Comparison of ENCODE assay signal across 9 mouse cellular contexts in genomic region chr14:32166062-32166441, GRCm38 (mm10). TPM values are rescaled to one million over a fixed set of nuclear protein-coding genes. Genes with fewer than 3 reads are reported as not detected.
DNase-seq lines count a peak whose midpoint lies in the region; ATAC-seq and TF ChIP-seq lines count a peak whose summit lies in the region.
"Had no signal": no experiment of that assay in that cellular context is flagged by ENCODE, and none has a peak within 500 bp of the region (broad histone marks: within the 10 kb centered on the region; RNA-seq: fewer than 3 reads in every experiment).

No protein-coding gene starts in this region.

- in situ Hi-C loops in Patski (cut with MboI; ENCODE audit: low pct_unique_long_range_greater_than_20kb) = no loop called here

- peak overlapping the region; percentile 59 for H3K4me3 ChIP-seq in heart, embryonic 13.5 days
- peak overlapping the region; percentile 52 for H3K4me3 ChIP-seq in hindbrain, embryonic 13.5 days
- peak overlapping the region; percentile 64 for H3K4me3 ChIP-seq in midbrain, embryonic 10.5 days

- no peak for DNase-seq in heart, adult 18-20 months
- DNase-seq in Patski (ENCODE audit: low read depth, low spot score) = no peak
- no peak for DNase-seq in midbrain, embryonic 10.5 days (ENCODE audit: low spot score)
- DNase-seq in thymus, postnatal 10 days (ENCODE audit: low spot score in 2 of 2) = no peak
- DNase-seq in cerebellum, adult 9-10 months = no peak
- DNase-seq in cerebellum, adult 8-10 months = no peak

- TF ChIP-seq CTCF in Patski (IDR thresholded peaks at IDR 0.05) = peak; percentile 28

- H3K27me3 ChIP-seq in heart, embryonic 13.5 days (replicated peaks) = no peaks in the 10 kb centered on the region
- no peaks in the 10 kb centered on the region for H3K27me3 ChIP-seq in Patski
- H3K27me3 ChIP-seq in hindbrain, embryonic 13.5 days = no peaks in the 10 kb centered on the region
- no peaks in the 10 kb centered on the region for H3K27me3 ChIP-seq in midbrain, embryonic 10.5 days (ENCODE audit: low read depth, poor library complexity, severe bottlenecking)

- CTCF ChIA-PET in Patski (lab: Charles Lee) = interaction anchor here (1.0 to 2.2 kb wide), 5 partner anchors 13 to 33 kb away, joined by 4 to 9 read pairs (median 4); no protein-coding TSS in a partner anchor

- no peaks in the 10 kb centered on the region for H3K9me3 ChIP-seq in heart, embryonic 13.5 days
- no peaks in the 10 kb centered on the region for H3K9me3 ChIP-seq in hindbrain, embryonic 13.5 days
- H3K9me3 ChIP-seq in midbrain, embryonic 10.5 days (replicated peaks) = no peaks in the 10 kb centered on the region

- ATAC-seq in heart, embryonic 13.5 days (ENCODE audit: extremely low read depth, insufficient number of reproducible peaks, low FRiP score, low TSS enrichment) = no peak
- no peak for ATAC-seq in Patski
- ATAC-seq in hindbrain, embryonic 13.5 days (ENCODE audit: low FRiP score) = no peak

- peaks cover 87% of the 10 kb centered on the region for H3K4me1 ChIP-seq in heart, embryonic 13.5 days
- peaks cover 33% of the 10 kb centered on the region for H3K4me1 ChIP-seq in hindbrain, embryonic 13.5 days (replicated peaks)
- peaks cover 25% of the 10 kb centered on the region for H3K4me1 ChIP-seq in midbrain, embryonic 10.5 days

- H3K9ac ChIP-seq in heart, embryonic 13.5 days = peak overlapping the region; percentile 82
- 0 out of 2 replicates have a peak overlapping the region, but pooled peaks have one; percentile 82 for H3K9ac ChIP-seq in hindbrain, embryonic 13.5 days

- POLR2A ChIA-PET in Patski (lab: Charles Lee) = interaction anchor here (0.7 kb wide), 1 partner anchor 29 kb away, joined by 3 read pairs; no protein-coding TSS in a partner anchor

- H3K27ac ChIP-seq in heart, embryonic 13.5 days (replicated peaks) = peak overlapping the region; percentile 93
- no peak overlapping the region for H3K27ac ChIP-seq in hindbrain, embryonic 13.5 days
- H3K27ac ChIP-seq in midbrain, embryonic 10.5 days (replicated peaks) = no peak overlapping the region

- H3K36me3 ChIP-seq in heart, embryonic 13.5 days = peaks cover 4% of the 10 kb centered on the region
- peaks cover 4% of the 10 kb centered on the region; the same call in 1 of the 2 replicates for H3K36me3 ChIP-seq in hindbrain, embryonic 13.5 days
- H3K36me3 ChIP-seq in midbrain, embryonic 10.5 days = 0 out of 2 replicates have a peak, but pooled peaks cover 3% of the 10 kb centered on the region

- WGBS in heart, embryonic 13.5 days = 46% methylated on average over 2 of the region's 2 CpGs
- WGBS in hindbrain, embryonic 13.5 days = 71% methylated on average over 2 of the region's 2 CpGs
- WGBS in midbrain, embryonic 10.5 days = 88% methylated on average over 2 of the region's 2 CpGs

- peak overlapping the region; percentile 87 for H3K4me2 ChIP-seq in heart, embryonic 13.5 days
- peak overlapping the region; percentile 98 for H3K4me2 ChIP-seq in hindbrain, embryonic 13.5 days

RNA-seq across cellular contexts. Expression of gene Ncoa4, which starts 6.4 kb away (rescaled TPM):
- polyA plus RNA-seq in heart, embryonic 13.5 days (2015; fragmentation: Nextera tagmentation; extraction: Ambion mirVana) = 117 and 141 TPM in 2 replicates
- total RNA-seq in heart, adult 18-20 months (2021) = 100 to 1,000 TPM; 146 to 149 TPM
- polyA plus RNA-seq in Patski (2021) = 65.0 TPM
- 93.0 and 93.5 TPM in 2 replicates for polyA plus RNA-seq in hindbrain, embryonic 13.5 days (2015; fragmentation: Nextera tagmentation; extraction: Ambion mirVana)
- 71.1 and 82.2 TPM in 2 replicates for polyA plus RNA-seq in midbrain, embryonic 10.5 days (2016; fragmentation: Nextera tagmentation; extraction: Ambion mirVana)

RNA-seq across cellular contexts. Expression of gene Msmb, which starts 24.2 kb away (rescaled TPM):
- not detected in 2 replicates for polyA plus RNA-seq in heart, embryonic 13.5 days (2015; fragmentation: Nextera tagmentation; extraction: Ambion mirVana)
- total RNA-seq in heart, adult 18-20 months (2021) = not detected
- polyA plus RNA-seq in Patski (2021) = not detected
- not detected in 2 replicates for polyA plus RNA-seq in hindbrain, embryonic 13.5 days (2015; fragmentation: Nextera tagmentation; extraction: Ambion mirVana)
- polyA plus RNA-seq in midbrain, embryonic 10.5 days (2016; fragmentation: Nextera tagmentation; extraction: Ambion mirVana) = not detected in 2 replicates
- total RNA-seq: hematopoietic stem cell, adult 5-6 weeks had no signal

RNA-seq across cellular contexts. Expression of gene Timm23, which starts 35.6 kb away (rescaled TPM):
- 289 and 312 TPM in 2 replicates for polyA plus RNA-seq in heart, embryonic 13.5 days (2015; fragmentation: Nextera tagmentation; extraction: Ambion mirVana)
- total RNA-seq in heart, adult 18-20 months (2021) = 100 to 1,000 TPM; 205 to 217 TPM
- 151 TPM for polyA plus RNA-seq in Patski (2021)
- polyA plus RNA-seq in hindbrain, embryonic 13.5 days (2015; fragmentation: Nextera tagmentation; extraction: Ambion mirVana) = 218 and 235 TPM in 2 replicates
- polyA plus RNA-seq in midbrain, embryonic 10.5 days (2016; fragmentation: Nextera tagmentation; extraction: Ambion mirVana) = 312 and 360 TPM in 2 replicates

RNA-seq across cellular contexts. Expression of gene Parg, which starts 35.7 kb away (rescaled TPM):
- 22.3 and 22.8 TPM in 2 replicates for polyA plus RNA-seq in heart, embryonic 13.5 days (2015; fragmentation: Nextera tagmentation; extraction: Ambion mirVana)
- total RNA-seq in heart, adult 18-20 months (2021) = 10 to 100 TPM; 17.0 to 18.5 TPM
- 27.8 TPM for polyA plus RNA-seq in Patski (2021)
- polyA plus RNA-seq in hindbrain, embryonic 13.5 days (2015; fragmentation: Nextera tagmentation; extraction: Ambion mirVana) = 36.7 and 38.6 TPM in 2 replicates
- polyA plus RNA-seq in midbrain, embryonic 10.5 days (2016; fragmentation: Nextera tagmentation; extraction: Ambion mirVana) = 47.5 and 48.5 TPM in 2 replicates
